Mouse (Mus musculus) macrophage (primary cell): ENCODE results near the gene 1700010B08Rik. TPM values are rescaled to one million over a fixed set of nuclear protein-coding genes. Genes with fewer than 3 reads are reported as not detected.
"Not testable (repeated sequence)": the region's sequence is repeated elsewhere in the genome, so short reads cannot be mapped to it uniquely, and the experiment has no call there.

Source experiments
- H3K27ac ChIP-seq: fragments of 350-480 bp; formaldehyde crosslinking; 2 replicates; pipeline ENCODE4 v1.9.0; 2021
- H3K36me3 ChIP-seq: fragments of 350-480 bp; formaldehyde crosslinking; 2 replicates; pipeline ENCODE4 v1.9.0; 2021; ENCODE audit errors: inconsistent target
- H3K4me3 ChIP-seq: fragments of 350-480 bp; formaldehyde crosslinking; 2 replicates; pipeline ENCODE4 v1.9.0; 2021; ENCODE audit errors: inconsistent target
- H3K79me2 ChIP-seq: fragments of 350-480 bp; formaldehyde crosslinking; 2 replicates; pipeline ENCODE4 v1.9.0; 2021; ENCODE audit errors: inconsistent target
- WGBS: methylation state at CpG from one replicate; pipeline ENCODE4 v1.1.7; 2026; ENCODE audit warnings: inconsistent platforms; ENCODE audit not compliant: missing documents; 5-methylcytosine and 5-hydroxymethylcytosine counted together
- polyA plus RNA-seq: library from polyadenylated mRNA; stranded (reverse); fragments of 250-400 nt; gene quantifications from 3 replicates; pipeline ENCODE4 v1.2.4, GENCODE M21; 2018; ENCODE audit warnings: inconsistent platforms
- total RNA-seq, 78 experiments: library from RNA; depleted of rRNA; stranded (reverse); fragments of 250-400 nt; gene quantifications; 1 replicate in 9 of 78; 2 replicates in 24 of 78; 3 replicates in 43 of 78; 4 replicates in 2 of 78; pipeline ENCODE4 v1.2.4; 2018; ENCODE audit warnings: inconsistent platforms in 56 of 78

Gene 1700010B08Rik
- 1 to 10 TPM in 1 of 26 experiments, not detected in 25; 1.0 TPM for total RNA-seq (2018; cell fraction: chromatin; rRNA removed)
- not detected for total RNA-seq (2018; cell fraction: cytosol; rRNA removed)
- total RNA-seq (2018; cell fraction: nucleus; rRNA removed): not detected
- not detected in 3 replicates for polyA plus RNA-seq

DNA sequence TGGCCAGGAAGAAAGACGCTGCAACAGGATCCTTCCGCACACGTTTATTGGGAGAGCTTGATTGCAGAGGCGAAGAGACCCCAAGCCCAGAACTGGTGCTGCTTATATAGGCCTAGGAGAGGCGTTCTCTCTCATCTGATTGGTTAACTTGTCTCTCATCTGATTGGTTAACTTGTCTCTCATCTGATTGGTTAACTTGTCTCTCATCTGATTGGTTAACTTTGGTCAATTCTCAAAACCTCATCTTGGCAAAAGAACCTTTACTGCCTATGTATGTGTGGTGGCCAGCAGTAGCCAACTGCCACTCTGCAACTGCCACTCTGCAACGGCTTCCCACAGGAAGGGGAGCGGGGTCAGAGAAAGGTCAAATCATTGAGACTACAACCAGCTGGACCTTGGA, at the start of gene 1700010B08Rik:
1700010B08Rik (plus strand) TSS at position 301 of the 400 bp plus-strand sequence.
- WGBS: 92% methylated on average over 2 of the region's 7 CpGs
- not testable (repeated sequence) for H3K79me2 ChIP-seq, H3K36me3 ChIP-seq, H3K27ac ChIP-seq, H3K4me3 ChIP-seq

DNA sequence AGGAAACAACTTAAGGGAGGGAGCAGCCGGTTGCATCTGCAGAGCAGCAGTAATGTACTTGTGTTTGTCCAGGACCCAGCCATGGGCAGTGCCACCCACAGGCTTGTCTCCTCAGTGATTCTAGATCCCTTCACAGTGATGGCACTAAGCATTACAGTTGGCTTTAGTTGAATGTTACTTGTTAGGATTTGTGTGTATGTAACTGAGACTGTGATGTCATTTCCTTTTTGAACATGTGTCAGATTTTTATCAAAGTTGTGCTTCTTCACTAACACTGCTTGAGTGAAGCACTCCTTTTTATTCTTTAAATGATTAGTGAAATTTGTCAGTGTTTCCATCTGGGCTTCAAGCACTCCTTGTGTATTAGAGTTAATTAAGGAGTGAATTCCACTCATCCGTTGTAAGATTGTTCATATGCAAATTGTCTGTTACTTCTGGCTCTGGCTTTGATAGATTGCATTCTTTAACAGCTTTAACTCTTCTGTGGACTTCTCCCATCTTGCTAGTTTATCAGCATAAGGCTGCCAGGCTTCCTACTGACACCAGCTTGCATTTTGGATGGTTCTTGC, 46.8 kb upstream of the 1700010B08Rik start:
- no peak overlapping the region for H3K4me3 ChIP-seq
- WGBS: 67% methylated on average over 2 of the region's 2 CpGs
- H3K27ac ChIP-seq: no peak overlapping the region
- H3K79me2 ChIP-seq: peaks cover 100% of the 10 kb centered on the region
- peaks cover 31% of the 10 kb centered on the region for H3K36me3 ChIP-seq

DNA sequence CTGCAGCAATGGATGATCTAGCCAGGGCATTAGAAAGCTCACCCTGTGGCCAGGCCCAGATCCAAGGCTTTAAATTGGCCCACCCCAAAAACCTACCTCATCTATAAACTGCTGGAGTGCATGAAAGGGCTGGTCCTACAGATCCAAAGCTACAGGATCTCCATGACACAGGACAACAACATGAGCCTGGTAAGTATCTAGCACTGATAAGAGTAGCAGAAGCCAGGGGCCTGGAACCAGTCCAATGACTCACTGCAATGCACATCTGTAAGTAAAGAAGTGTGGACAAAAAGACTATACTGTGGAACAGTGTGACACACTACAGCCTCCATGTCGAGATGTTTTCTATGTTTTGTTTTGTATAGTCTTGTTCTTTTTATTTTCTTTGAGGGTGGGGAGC, 45.7 kb upstream of the 1700010B08Rik start:
- H3K36me3 ChIP-seq: peaks cover 28% of the 10 kb centered on the region
- no peak overlapping the region for H3K4me3 ChIP-seq
- H3K79me2 ChIP-seq: peaks cover 100% of the 10 kb centered on the region
- 94% methylated on average over 1 of the region's 1 CpGs for WGBS
- H3K27ac ChIP-seq: no peak overlapping the region

DNA sequence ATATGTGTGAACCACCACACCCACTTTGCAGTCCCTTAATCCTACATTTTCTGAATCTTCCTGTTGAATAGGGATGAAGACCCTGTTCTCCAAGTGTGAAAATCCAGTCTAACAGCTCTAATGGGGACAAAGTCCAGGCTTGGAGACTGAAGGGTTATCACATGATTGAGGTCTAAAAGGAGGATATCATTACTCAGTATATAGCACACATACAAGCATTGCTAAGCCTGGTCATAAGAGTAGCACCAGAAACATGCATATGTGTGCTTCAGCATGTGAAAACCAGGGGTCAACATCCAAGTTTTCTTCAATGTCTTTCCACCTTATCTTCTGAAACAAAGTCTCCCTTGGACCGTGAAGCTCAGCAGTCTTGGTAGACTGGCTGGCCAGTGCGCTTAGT, 40.6 kb upstream of the 1700010B08Rik start:
- Histone ChIP-seq H3K4me3 (no peak overlapping the region), H3K36me3 (peaks cover 21% of the 10 kb centered on the region; the same call in 1 of the 2 replicates), H3K27ac (no peak overlapping the region), H3K79me2 (peaks cover 98% of the 10 kb centered on the region)
- 91% methylated on average over 2 of the region's 2 CpGs for WGBS

DNA sequence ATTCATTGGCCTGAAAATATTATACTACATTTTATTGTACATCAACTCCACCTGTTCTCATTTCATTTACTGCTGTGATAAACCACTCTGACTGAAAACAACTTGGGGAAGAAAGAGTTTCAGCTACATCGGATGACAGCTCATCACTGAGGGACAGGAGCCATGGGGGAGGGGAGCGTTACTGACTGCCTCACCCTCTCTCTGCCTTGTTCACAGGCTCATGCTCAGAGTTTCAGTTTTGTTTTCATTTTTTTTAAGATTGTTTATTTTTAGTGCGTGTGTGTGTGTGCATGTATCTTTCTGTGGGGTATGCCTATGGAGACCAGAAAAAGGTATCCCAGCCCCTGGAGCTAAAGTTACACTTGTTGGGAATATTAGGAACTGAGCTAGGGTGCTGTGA, 40.0 kb upstream of the 1700010B08Rik start:
- 39% methylated on average over 3 of the region's 3 CpGs for WGBS
- no peak overlapping the region for H3K4me3 ChIP-seq

DNA sequence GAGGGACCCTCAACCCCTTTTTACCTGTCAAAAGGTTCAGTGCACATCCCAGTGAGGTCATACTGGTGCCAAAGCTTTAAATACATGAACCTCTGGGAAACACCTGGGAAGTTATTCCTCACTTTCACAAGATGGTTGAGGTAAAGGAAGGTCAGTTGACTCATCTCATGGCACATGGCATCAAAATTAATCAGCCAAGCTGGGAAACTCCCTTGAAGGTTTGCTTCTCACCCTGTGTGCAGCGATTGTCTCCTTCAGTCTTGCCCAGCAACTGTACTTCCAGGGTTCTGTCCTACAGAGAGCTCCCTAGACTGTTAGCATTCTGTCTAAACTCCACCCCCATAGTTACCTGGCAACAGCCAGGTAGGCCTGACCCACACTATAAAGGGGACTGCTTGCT, 39.1 kb upstream of the 1700010B08Rik start:
- whole genome bisulfite sequencing: 82% methylated on average over 1 of the region's 1 CpGs
- H3K27ac ChIP-seq: no peak overlapping the region
- H3K79me2 ChIP-seq: peaks cover 98% of the 10 kb centered on the region
- no peak overlapping the region for H3K4me3 ChIP-seq
- H3K36me3 ChIP-seq: peaks cover 6% of the 10 kb centered on the region; the same call in 1 of the 2 replicates

More for the DNA sequence above, 40.0 kb upstream of the 1700010B08Rik start:
- Histone ChIP-seq H3K27ac (no peak overlapping the region), H3K79me2 (peaks cover 98% of the 10 kb centered on the region), H3K36me3 (peaks cover 15% of the 10 kb centered on the region; the same call in 1 of the 2 replicates)

DNA sequence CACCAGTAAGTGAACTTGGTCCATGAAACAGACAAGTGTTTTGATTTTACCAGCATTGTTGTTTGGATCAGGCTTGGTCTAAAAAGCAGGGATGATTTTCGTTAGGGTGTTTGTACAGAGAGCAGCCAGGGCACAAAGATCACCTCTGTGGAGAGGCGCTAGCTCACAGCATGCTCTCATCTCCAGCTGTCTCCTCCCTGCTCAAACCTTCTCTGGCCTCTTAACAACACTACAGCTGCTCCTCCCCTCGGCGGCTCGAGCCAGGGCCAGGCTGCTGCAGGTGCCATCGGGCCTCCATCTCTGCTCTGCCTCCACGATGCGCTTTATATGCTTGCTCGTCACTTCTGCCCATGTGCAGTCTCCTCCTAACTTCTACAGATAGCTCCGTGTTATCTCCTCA, 36.4 kb upstream of the 1700010B08Rik start:
- no peak overlapping the region for H3K27ac ChIP-seq
- no peak overlapping the region for H3K4me3 ChIP-seq
- 93% methylated on average over 10 of the region's 10 CpGs for WGBS
- H3K36me3 ChIP-seq: peaks cover 6% of the 10 kb centered on the region; the same call in 1 of the 2 replicates
- H3K79me2 ChIP-seq: peaks cover 89% of the 10 kb centered on the region

DNA sequence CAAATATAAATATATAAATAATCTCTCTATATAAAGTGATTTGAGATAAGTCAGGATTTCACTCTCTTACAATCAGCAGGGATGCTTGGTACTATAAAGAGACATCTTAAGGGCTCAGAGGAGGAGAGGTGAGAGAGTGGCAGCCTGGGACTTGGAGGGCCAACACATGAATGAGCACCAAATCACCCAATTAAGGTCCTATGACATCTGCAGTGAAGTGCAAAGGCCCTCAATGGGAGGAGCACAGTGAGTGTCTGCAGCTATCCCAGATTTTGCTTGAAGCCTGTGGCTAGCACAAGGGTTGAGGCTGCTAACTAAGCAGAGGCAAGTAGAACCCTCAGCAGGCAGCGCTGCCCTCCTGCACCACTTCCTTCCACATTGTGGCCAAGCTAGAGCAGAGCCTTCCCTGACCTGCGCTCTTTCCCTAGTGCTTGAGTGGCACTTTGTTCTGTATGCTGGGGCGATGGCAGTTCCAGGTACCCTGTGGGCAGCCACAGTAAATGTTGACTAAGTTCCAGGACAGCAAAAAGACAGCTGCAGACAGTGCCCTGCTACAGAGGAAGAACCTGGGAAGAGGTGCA, 33.3 kb upstream of the 1700010B08Rik start:
- 3% methylated on average over 3 of the region's 3 CpGs for WGBS
- Histone ChIP-seq H3K79me2 (peaks cover 89% of the 10 kb centered on the region), H3K27ac (peak overlapping the region; percentile 64), H3K36me3 (peaks cover 33% of the 10 kb centered on the region), H3K4me3 (no peak overlapping the region)

DNA sequence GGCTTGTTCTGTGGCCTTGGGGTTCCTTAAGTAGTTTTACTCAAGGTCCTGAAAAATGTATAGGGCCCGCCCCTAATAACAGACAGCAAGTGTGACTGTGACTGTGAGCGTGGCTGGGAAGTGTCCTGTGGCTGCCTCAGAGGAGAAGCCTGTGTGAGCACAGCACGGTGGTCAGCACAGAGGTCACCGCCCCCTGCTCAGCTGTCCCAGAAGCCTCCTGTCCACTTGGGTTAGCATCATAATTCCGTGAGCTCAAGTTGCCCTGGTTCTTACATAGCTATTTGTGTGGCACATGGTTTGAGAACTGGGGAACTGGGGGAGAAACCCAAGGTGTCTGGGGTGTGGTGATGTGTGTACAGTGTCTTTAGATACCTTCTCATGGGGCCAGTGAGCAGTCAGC, 31.9 kb upstream of the 1700010B08Rik start:
- peaks cover 91% of the 10 kb centered on the region for H3K79me2 ChIP-seq
- no peak overlapping the region for H3K4me3 ChIP-seq
- peaks cover 41% of the 10 kb centered on the region for H3K36me3 ChIP-seq
- peak overlapping the region; percentile 64; the same call in 1 of the 2 replicates for H3K27ac ChIP-seq
- 93% methylated on average over 5 of the region's 5 CpGs for WGBS

DNA sequence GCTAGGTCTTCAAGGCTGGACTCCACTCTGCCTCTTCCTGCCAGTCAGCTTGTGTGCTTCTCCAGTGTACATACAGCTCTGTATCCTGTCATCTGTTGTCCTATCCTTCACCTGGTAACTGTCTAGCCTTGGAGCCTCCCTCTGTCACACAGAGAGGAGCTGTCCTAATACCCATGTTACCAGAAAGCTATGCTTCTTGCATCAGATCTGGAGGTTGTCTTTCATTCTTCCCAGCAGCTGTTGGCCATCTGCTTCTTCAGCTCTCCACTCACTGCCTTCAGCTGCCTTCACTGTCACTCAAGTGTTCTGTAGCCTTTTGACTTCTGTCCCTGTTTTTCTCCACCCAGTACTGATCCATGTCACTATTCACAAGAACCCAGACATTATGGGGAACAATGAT, 29.4 kb upstream of the 1700010B08Rik start:
- peaks cover 47% of the 10 kb centered on the region for H3K36me3 ChIP-seq
- no peak overlapping the region for H3K27ac ChIP-seq

DNA sequence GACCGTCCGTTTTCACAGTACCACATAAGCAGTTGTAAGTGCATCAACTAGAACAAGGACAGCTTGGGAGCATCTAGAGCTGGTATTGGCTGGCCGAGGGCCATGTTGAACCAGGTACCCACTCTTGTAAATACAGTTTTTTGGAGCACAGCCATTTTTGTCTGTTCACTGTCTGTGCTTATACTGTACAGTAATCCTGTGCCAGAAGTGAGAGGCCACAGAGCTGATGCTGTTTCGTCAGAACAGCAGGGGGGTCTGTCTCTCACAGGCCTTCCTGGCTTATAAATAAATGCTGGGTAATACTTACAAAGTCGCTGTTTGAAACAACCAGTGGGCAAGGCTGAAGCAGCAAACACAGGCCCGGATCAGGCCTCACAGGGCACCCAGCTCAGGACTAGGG, 27.5 kb upstream of the 1700010B08Rik start:
- 92% methylated on average over 6 of the region's 6 CpGs for WGBS
- Histone ChIP-seq H3K4me3 (no peak overlapping the region), H3K27ac (no peak overlapping the region), H3K79me2 (peaks cover 77% of the 10 kb centered on the region), H3K36me3 (peaks cover 62% of the 10 kb centered on the region)

More for the DNA sequence above, 29.4 kb upstream of the 1700010B08Rik start:
- Histone ChIP-seq H3K4me3 (no peak overlapping the region), H3K79me2 (peaks cover 87% of the 10 kb centered on the region)

DNA sequence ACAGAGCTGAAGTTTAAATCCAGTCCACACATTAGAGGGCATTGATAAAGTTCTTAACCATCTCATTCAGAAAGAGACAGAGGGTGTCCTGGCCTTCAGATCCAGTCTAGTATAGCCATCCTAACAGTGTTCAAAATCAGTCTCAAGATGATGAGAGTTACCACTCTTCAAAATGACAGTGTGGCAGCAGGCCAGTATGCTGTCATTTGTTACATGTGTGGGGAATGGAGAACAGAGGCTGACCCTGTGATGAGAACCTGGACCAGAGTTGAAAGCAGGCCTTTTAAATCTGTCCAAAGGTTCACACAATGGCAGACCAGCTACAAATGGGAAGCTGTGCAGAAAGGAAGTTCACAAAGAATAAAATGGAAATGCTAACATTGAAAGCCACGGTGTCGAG, 26.5 kb upstream of the 1700010B08Rik start:
- peaks cover 67% of the 10 kb centered on the region for H3K79me2 ChIP-seq
- H3K4me3 ChIP-seq: no peak overlapping the region
- no peak overlapping the region for H3K27ac ChIP-seq
- WGBS: 80% methylated on average over 2 of the region's 2 CpGs
- H3K36me3 ChIP-seq: peaks cover 70% of the 10 kb centered on the region

DNA sequence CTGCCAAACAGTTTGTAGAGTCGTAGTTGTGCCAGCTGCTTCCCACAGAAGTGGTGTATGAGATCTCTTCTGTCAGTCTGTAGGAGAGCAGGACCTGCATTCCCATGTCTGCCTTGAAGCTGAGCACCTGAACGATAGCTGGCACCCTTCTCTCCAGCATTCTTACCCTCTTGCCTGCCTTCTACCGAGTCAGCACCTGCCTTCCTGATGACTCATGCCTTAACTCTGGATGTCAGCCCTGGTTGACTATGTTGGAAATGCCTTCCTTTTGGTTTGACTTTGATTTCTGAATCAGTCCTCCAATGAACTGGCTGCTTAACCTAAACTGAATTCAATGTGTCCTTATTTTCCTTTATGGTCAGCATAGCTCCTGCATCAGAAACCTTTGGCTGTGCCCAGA, 20.4 kb upstream of the 1700010B08Rik start:
- 86% methylated on average over 3 of the region's 3 CpGs for WGBS
- Histone ChIP-seq H3K36me3 (peaks cover 84% of the 10 kb centered on the region), H3K27ac (no peak overlapping the region), H3K79me2 (peaks cover 6% of the 10 kb centered on the region), H3K4me3 (no peak overlapping the region)

DNA sequence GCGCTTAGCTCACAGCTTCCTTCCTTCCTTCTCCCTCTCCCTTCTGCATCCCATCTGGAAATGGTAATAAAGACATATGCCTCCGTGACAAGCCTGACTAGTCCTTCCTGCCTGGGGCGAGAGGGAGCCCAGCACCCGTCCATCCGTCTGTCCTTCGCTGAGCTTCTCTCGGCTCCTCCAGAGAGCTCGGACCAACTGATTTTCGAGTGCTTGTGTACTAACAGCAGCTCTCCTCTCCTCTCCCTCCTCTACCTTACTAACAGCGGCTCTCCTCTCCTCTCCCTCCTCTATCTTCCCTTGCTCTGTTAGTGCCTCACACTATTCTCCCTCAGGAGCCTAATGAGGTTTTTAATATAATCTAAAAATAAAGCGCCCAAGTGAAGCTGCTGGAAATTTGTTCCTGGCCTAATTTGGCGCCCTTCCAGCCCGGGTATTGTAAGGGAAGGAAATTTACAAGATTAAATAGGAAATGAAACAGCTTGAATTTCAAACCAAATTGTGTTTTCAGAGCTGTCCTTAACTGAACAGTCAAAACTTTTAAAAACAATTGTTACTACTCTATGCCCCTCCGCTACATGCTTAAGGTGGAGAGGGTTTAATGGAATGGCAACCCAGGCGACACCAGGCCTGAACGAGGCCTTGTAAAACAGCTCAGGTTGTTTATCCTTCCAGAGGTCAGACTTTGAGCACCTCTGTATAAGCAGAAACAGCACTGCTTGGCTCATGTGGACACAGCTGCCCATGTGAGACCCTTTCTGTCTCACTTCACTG, 16.9 kb upstream of the 1700010B08Rik start:
- 0 out of 2 replicates have a peak overlapping the region, but pooled peaks have one; percentile 1 for H3K27ac ChIP-seq
- H3K36me3 ChIP-seq: peaks cover 77% of the 10 kb centered on the region
- 57% methylated on average over 16 of the region's 16 CpGs for WGBS
- H3K4me3 ChIP-seq: no peak overlapping the region
- H3K79me2 ChIP-seq: no peaks in the 10 kb centered on the region

DNA sequence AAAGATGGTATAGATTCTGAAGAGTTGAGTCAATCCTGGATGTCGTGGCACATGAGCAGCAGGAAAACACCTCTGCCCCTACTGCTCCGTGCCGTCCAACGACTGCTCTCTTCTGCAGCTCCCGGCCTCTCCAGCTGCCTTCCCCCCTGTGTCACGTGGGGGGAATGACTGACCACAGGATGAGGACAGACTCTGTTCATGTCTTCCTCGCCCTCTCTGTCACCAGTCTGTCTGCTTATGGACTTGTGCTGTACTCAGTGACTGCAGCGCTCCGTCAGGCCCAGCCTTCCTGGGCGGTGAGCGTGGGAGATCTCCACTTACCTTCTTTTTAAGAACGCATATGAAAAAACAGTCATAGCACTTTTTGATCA, 16.4 kb upstream of the 1700010B08Rik start:
- 84% methylated on average over 12 of the region's 12 CpGs for WGBS
- H3K36me3 ChIP-seq: peaks cover 72% of the 10 kb centered on the region

More for the DNA sequence above, 16.4 kb upstream of the 1700010B08Rik start:
- no peak overlapping the region for H3K4me3 ChIP-seq
- no peaks in the 10 kb centered on the region for H3K79me2 ChIP-seq
- H3K27ac ChIP-seq: 0 out of 2 replicates have a peak overlapping the region, but pooled peaks have one; percentile 1
